Mouse (Mus musculus) heart, adult 18-20 months (tissue): ENCODE data around the gene Col9a1. TPM values are rescaled to one million over a fixed set of nuclear protein-coding genes. Genes with fewer than 3 reads are reported as not detected.
A peak's percentile ranks its signal among the peaks of the same experiment; 100 is the strongest.

Experiments
- DNase-seq, 2 experiments: peaks; one replicate each; pipeline ENCODE4 v3.0.0; 2021 to 2022; ENCODE audit warnings: mixed read lengths in 1 of 2
- long read RNA-seq, 2 experiments: library from polyadenylated mRNA; stranded (forward); transcript quantifications; one replicate each; pipeline ENCODE4 v2.0.0; 2021
- total RNA-seq, 2 experiments: library from RNA; stranded (reverse); gene quantifications; 2 replicates each; pipeline ENCODE4 v1.2.3; 2021

The Col9a1 gene
- under 1 TPM in 1 of 2 experiments, not detected in 1; 0.07 TPM for total RNA-seq
- long read RNA-seq, experiment 1: 0 reads
- long read RNA-seq, experiment 2: 0 reads

GRCm38 (mm10) chr1:24177224-24177851, at the start of gene Col9a1:
Col9a1 (plus strand) TSS chr1:24177610.
- DNase-seq: no peak

GRCm38 (mm10) chr1:24127866-24128265, 49.5 kb upstream of the Col9a1 start:
- no peak for DNase-seq

- DNase-seq: no peak
Observed at GRCm38 (mm10) chr1:24133853-24134252, 43.6 kb upstream of the Col9a1 start.

GRCm38 (mm10) chr1:24134792-24135191, 42.6 kb upstream of the Col9a1 start:
- DNase-seq: peak in 1 of 2 experiments; percentile 5

GRCm38 (mm10) chr1:24137133-24137532, 40.3 kb upstream of the Col9a1 start:
- peak; percentile 31 to 70 for DNase-seq

- no peak for DNase-seq
Observed at GRCm38 (mm10) chr1:24140555-24140954, 36.9 kb upstream of the Col9a1 start.

- no peak for DNase-seq
Observed at GRCm38 (mm10) chr1:24143504-24143903, 33.9 kb upstream of the Col9a1 start.

GRCm38 (mm10) chr1:24157751-24158150, 19.7 kb upstream of the Col9a1 start:
- DNase-seq: no peak

GRCm38 (mm10) chr1:24169410-24169809, 8.0 kb upstream of the Col9a1 start:
- DNase-seq: no peak

GRCm38 (mm10) chr1:24171205-24171866, 6.1 kb upstream of the Col9a1 start:
- DNase-seq: peak; percentile 6 to 51

GRCm38 (mm10) chr1:24171898-24172297, 5.5 kb upstream of the Col9a1 start:
- no peak for DNase-seq

GRCm38 (mm10) chr1:24172656-24173055, 4.8 kb upstream of the Col9a1 start:
- DNase-seq: no peak

- no peak for DNase-seq
Observed at GRCm38 (mm10) chr1:24175761-24176160, 1.6 kb upstream of the Col9a1 start.

- DNase-seq: no peak
Observed at GRCm38 (mm10) chr1:24179856-24180255, 2.4 kb downstream of the Col9a1 start.

- no peak for DNase-seq
Observed at GRCm38 (mm10) chr1:24184981-24185380, 7.6 kb downstream of the Col9a1 start.

- no peak for DNase-seq
Observed at GRCm38 (mm10) chr1:24186964-24187363, 9.6 kb downstream of the Col9a1 start.

GRCm38 (mm10) chr1:24191668-24192067, 14.3 kb downstream of the Col9a1 start:
- DNase-seq: no peak

GRCm38 (mm10) chr1:24194111-24194510, 16.7 kb downstream of the Col9a1 start:
- DNase-seq: no peak

GRCm38 (mm10) chr1:24195070-24195840, 17.8 kb downstream of the Col9a1 start:
- no peak for DNase-seq

- DNase-seq: no peak
Observed at GRCm38 (mm10) chr1:24195951-24196517, 18.6 kb downstream of the Col9a1 start.

- DNase-seq: no peak
Observed at GRCm38 (mm10) chr1:24211621-24212385, 34.4 kb downstream of the Col9a1 start.

- no peak for DNase-seq
Observed at GRCm38 (mm10) chr1:24219041-24219440, 41.6 kb downstream of the Col9a1 start.
